Mouse (Mus musculus) heart, embryonic 15.5 days (tissue): ENCODE results near the gene Olfr1423. TPM values are rescaled to one million over a fixed set of nuclear protein-coding genes. Genes with fewer than 3 reads are reported as not detected.
"Not testable (repeated sequence)": the region's sequence is repeated elsewhere in the genome, so short reads cannot be mapped to it uniquely, and the experiment has no call there.

ENCODE experiments used
- ATAC-seq: fragments of 200-750 bp; cut with Nextera tagmentation; replicated peaks from 2 replicates; pipeline ENCODE4 v1.8.0; 2017; ENCODE audit warnings: low read depth, moderate TSS enrichment; ENCODE audit not compliant: insufficient number of reproducible peaks, insufficient read depth, low FRiP score
- H3K27ac ChIP-seq: fragments of 300-500 bp; sonication (generic); 2 replicates; pipeline ENCODE4 v1.5.1; 2015; ENCODE audit warnings: mild to moderate bottlenecking, inconsistent platforms
- H3K27me3 ChIP-seq: fragments of 300-500 bp; sonication (generic); 2 replicates; pipeline ENCODE4 v1.6.1; 2015; ENCODE audit warnings: inconsistent platforms
- H3K36me3 ChIP-seq: fragments of 300-500 bp; sonication (generic); 2 replicates; pipeline ENCODE4 v1.6.1; 2015; ENCODE audit warnings: mild to moderate bottlenecking, inconsistent platforms
- H3K4me1 ChIP-seq: fragments of 300-500 bp; sonication (generic); replicated peaks from 2 replicates; pipeline ENCODE4 v1.6.1; 2015; ENCODE audit warnings: inconsistent platforms
- H3K4me2 ChIP-seq: fragments of 300-500 bp; sonication (generic); 2 replicates; pipeline ENCODE4 v1.6.1; 2015; ENCODE audit warnings: inconsistent platforms, mild to moderate bottlenecking, moderate library complexity
- H3K4me3 ChIP-seq: fragments of 300-500 bp; sonication (generic); 2 replicates; pipeline ENCODE4 v1.5.1; 2015; ENCODE audit warnings: mild to moderate bottlenecking, inconsistent platforms
- H3K9ac ChIP-seq: fragments of 300-500 bp; sonication (generic); 2 replicates; pipeline ENCODE4 v1.6.1; 2015; ENCODE audit warnings: mild to moderate bottlenecking, inconsistent platforms
- H3K9me3 ChIP-seq: fragments of 300-500 bp; sonication (generic); replicated peaks from 2 replicates; pipeline ENCODE4 v1.6.1; 2016; ENCODE audit warnings: inconsistent platforms
- WGBS: fragments of 180-500 bp; shearing (Covaris S2); methylation state at CpG from one replicate; pipeline ENCODE4 v1.1.7; 2015; ENCODE audit warnings: mixed read lengths; 5-methylcytosine and 5-hydroxymethylcytosine counted together
- polyA plus RNA-seq: library from polyadenylated mRNA; unstranded; fragments of >200 nt; fragmentation: Nextera tagmentation; extraction: Ambion mirVana; gene quantifications from 2 replicates; pipeline ENCODE4 v1.2.1, GENCODE M21; 2015

The Olfr1423 gene
- polyA plus RNA-seq, 1 experiment from 2014 or later, result not detected

DNA sequence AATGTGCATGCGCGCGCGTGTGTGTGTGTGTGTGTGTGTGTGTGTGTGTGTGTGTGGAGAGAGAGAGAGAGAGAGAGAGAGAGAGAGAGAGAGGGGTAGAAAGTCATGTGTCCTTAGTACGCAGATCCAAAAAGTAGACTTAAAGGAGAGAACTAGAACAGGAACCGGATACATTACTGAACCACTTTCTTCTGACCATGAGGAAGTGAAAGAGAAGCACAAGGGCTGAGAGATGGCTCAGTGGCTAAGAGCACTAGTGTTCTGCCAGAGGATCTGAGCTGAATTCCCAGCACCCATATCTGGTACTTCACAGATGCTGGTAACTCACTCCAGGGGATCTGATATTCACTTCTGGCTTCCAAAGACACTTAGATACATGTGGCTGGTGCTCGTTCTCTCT is 51.8 kb downstream of the Olfr1423 start:
- no peak for ATAC-seq
- Histone ChIP-seq H3K27ac (no peak overlapping the region), H3K9me3 (no peaks in the 10 kb centered on the region), H3K9ac (no peak overlapping the region), H3K4me1 (no peaks in the 10 kb centered on the region), H3K36me3 (peaks cover 86% of the 10 kb centered on the region), H3K4me2 (no peak overlapping the region), H3K27me3 (no peaks in the 10 kb centered on the region), H3K4me3 (no peak overlapping the region)
- WGBS, result 88% methylated on average over 7 of the region's 7 CpGs

DNA sequence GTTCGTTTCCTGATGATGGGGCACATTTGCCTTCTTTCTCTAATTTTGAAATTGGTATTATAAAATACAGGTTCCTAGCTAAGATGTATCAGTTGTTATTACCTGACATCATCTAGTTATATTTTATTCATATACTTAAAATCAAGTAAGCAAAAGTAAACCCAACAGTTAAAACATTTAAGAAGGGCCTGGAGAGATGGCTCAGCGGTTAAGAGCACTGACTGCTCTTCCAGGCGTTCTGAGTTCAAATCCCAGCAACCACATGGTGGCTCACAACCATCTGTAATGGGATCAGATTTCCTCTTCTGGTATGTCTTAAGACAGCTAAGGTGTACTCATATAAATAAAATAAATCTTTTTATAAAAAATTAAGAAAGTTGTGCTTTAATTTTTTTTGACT is 53.3 kb downstream of the Olfr1423 start:
- no peaks in the 10 kb centered on the region for H3K27me3 ChIP-seq
- H3K36me3 ChIP-seq, result peaks cover 90% of the 10 kb centered on the region
- no peaks in the 10 kb centered on the region for H3K9me3 ChIP-seq
- H3K4me3 ChIP-seq, result no peak overlapping the region
- 89% methylated on average over 3 of the region's 3 CpGs for WGBS
- no peak overlapping the region for H3K9ac ChIP-seq
- H3K27ac ChIP-seq, result no peak overlapping the region
- no peak for ATAC-seq
- no peaks in the 10 kb centered on the region for H3K4me1 ChIP-seq
- H3K4me2 ChIP-seq, result no peak overlapping the region

DNA sequence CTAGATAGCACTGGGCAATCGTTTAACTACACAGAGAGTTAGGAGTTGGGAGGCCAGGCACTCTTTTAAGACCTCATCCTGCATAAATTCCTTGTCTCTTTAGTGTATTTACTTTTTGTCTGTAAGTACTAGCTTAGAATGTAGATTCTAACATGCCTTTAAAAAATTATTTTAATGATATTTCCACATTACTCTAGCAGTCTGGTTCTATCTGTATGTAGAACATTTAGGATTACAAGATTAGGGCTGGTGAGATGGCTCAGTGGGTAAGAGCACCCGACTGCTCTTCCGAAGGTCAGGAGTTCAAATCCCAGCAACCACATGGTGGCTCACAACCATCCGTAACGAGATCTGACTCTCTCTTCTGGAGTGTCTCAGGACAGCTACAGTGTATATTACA is 56.5 kb downstream of the Olfr1423 start:
- H3K27ac ChIP-seq, H3K9me3 ChIP-seq, H3K4me3 ChIP-seq, H3K4me2 ChIP-seq, ATAC-seq, H3K27me3 ChIP-seq, H3K4me1 ChIP-seq, H3K9ac ChIP-seq: not testable (repeated sequence)
- H3K36me3 ChIP-seq, result peaks cover 85% of the 10 kb centered on the region
- 76% methylated on average over 5 of the region's 5 CpGs for WGBS

Other genes with a start within 250 kb of the Olfr1423 start
- gene Stx3, start 221.9 kb downstream of the Olfr1423 start, polyA plus RNA-seq, result 4.3 and 5.9 TPM in 2 replicates
- gene Olfr1417, start 202.1 kb downstream of the Olfr1423 start, polyA plus RNA-seq, result not detected in 2 replicates
- gene Olfr1418, start 180.3 kb downstream of the Olfr1423 start, polyA plus RNA-seq, result not detected in 2 replicates
- gene Olfr1419, start 166.2 kb downstream of the Olfr1423 start, polyA plus RNA-seq, result not detected in 2 replicates
- gene Olfr1420, start 154.8 kb downstream of the Olfr1423 start, polyA plus RNA-seq, result 0.05 and 0.28 TPM in 2 replicates
- 17.2 and 17.3 TPM in 2 replicates for gene Patl1, start 128.9 kb downstream of the Olfr1423 start, polyA plus RNA-seq
- gene Osbp, start 75.4 kb downstream of the Olfr1423 start, polyA plus RNA-seq, result 4.3 and 4.4 TPM in 2 replicates
- not detected in 2 replicates for gene Olfr1424, start 21.4 kb upstream of the Olfr1423 start, polyA plus RNA-seq
- gene Olfr1425, start 36.4 kb upstream of the Olfr1423 start, polyA plus RNA-seq, result not detected in 2 replicates
- not detected in 2 replicates for gene Olfr1426, start 50.7 kb upstream of the Olfr1423 start, polyA plus RNA-seq
- not detected in 2 replicates for gene Olfr1427, start 62.0 kb upstream of the Olfr1423 start, polyA plus RNA-seq
- gene Olfr1428, start 74.6 kb upstream of the Olfr1423 start, polyA plus RNA-seq, result not detected in 2 replicates
- gene Olfr76, start 81.9 kb upstream of the Olfr1423 start, polyA plus RNA-seq, result not detected in 2 replicates
- gene Olfr1555-ps1, start 128.8 kb upstream of the Olfr1423 start, polyA plus RNA-seq, result not detected in 2 replicates
- gene Olfr1431, start 159.3 kb upstream of the Olfr1423 start, polyA plus RNA-seq, result not detected in 2 replicates
- gene Olfr1432, start 191.3 kb upstream of the Olfr1423 start, polyA plus RNA-seq, result not detected in 2 replicates
- gene Olfr262, start 200.3 kb upstream of the Olfr1423 start, polyA plus RNA-seq, result not detected in 2 replicates
- not detected in 2 replicates for gene Olfr235, start 219.7 kb upstream of the Olfr1423 start, polyA plus RNA-seq
- gene Olfr1434, start 238.5 kb upstream of the Olfr1423 start, polyA plus RNA-seq, result not detected in 2 replicates